Mouse (Mus musculus) spleen, adult 2 months (tissue): ENCODE results near the gene Vps33a.

Experiments used
- CTCF ChIP-seq: fragments of 200-500 bp; IDR thresholded peaks from 2 replicates; pipeline ENCODE4 v1.5.1; 2011; ENCODE audit warnings: mild to moderate bottlenecking, inconsistent platforms; ENCODE audit not compliant: insufficient read depth, insufficient read length, insufficient replicate concordance; ENCODE audit errors: extremely low read depth
- POLR2A ChIP-seq: fragments of 200-500 bp; IDR thresholded peaks from 2 replicates; pipeline ENCODE4 v1.6.1; 2011; ENCODE audit warnings: low read depth, low read length, inconsistent platforms

DNA sequence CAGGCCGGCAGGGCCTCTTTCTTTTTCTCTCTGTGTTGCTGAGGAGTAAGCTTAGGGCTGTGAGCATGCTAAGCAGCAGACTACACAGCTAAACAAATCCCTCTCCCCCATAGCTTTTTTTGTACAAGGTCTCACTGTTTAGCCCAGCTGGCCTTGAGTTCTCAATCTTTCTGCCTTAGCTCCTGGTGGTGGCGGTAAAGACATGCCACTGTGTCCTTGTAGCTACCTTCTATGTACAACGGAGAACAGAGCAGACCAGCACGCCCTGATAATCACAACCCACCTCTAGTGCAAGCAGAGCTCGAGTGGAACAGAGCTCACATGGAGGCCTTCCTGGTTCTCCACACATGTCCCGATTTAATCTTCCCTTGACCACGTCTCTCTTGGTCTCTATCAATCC, 44.2 kb downstream of the Vps33a start:
- no peak for TF ChIP-seq CTCF
- TF ChIP-seq POLR2A, result no peak
